Mouse (Mus musculus): ENCODE measurements around the gene Fnbp1. TPM values are rescaled to one million over a fixed set of nuclear protein-coding genes. Genes with fewer than 3 reads are reported as not detected.

The Fnbp1 gene
- polyA plus RNA-seq, 1 experiment from 2014 or later: 35.8 TPM

- no peak overlapping the region for H3K4me3 ChIP-seq (ENCODE audit: low read length)
- H3K27ac ChIP-seq (ENCODE audit: low read depth, low read length): no peak overlapping the region
- H3K27me3 ChIP-seq (replicated peaks; ENCODE audit: control insufficient read depth, insufficient read depth, low read length): no peaks in the 10 kb centered on the region
- H3K4me2 ChIP-seq (ENCODE audit: low read length): no peak overlapping the region
- no peaks in the 10 kb centered on the region for H3K4me1 ChIP-seq (ENCODE audit: control insufficient read depth, insufficient read depth, low read depth, low read length)
- peaks cover 21% of the 10 kb centered on the region for H3K36me3 ChIP-seq (ENCODE audit: control insufficient read depth, insufficient read depth, low read length)
- no peak for ATAC-seq
- H3K9ac ChIP-seq (ENCODE audit: low read depth, low read length): no peak overlapping the region
- no peaks in the 10 kb centered on the region for H3K9me3 ChIP-seq (ENCODE audit: control insufficient read depth, low read length)
- 86% methylated on average over 3 of the region's 3 CpGs for WGBS
Measured at GRCm38 (mm10) chr2:31025458-31025857, 116.3 kb downstream of the Fnbp1 start.

GRCm38 (mm10) chr2:31024618-31025370 is 117.0 kb downstream of the Fnbp1 start:
- no peaks in the 10 kb centered on the region for H3K27me3 ChIP-seq (replicated peaks; ENCODE audit: control insufficient read depth, insufficient read depth, low read length)
- no peak overlapping the region for H3K4me2 ChIP-seq (ENCODE audit: low read length)
- no peak for ATAC-seq
- H3K4me1 ChIP-seq (ENCODE audit: control insufficient read depth, insufficient read depth, low read depth, low read length): no peaks in the 10 kb centered on the region
- H3K27ac ChIP-seq (ENCODE audit: low read depth, low read length): no peak overlapping the region
- H3K9me3 ChIP-seq (ENCODE audit: control insufficient read depth, low read length): no peaks in the 10 kb centered on the region
- no peak overlapping the region for H3K4me3 ChIP-seq (ENCODE audit: low read length)
- H3K9ac ChIP-seq (ENCODE audit: low read depth, low read length): no peak overlapping the region
- peaks cover 24% of the 10 kb centered on the region for H3K36me3 ChIP-seq (ENCODE audit: control insufficient read depth, insufficient read depth, low read length)
- 25% methylated on average over 5 of the region's 5 CpGs for WGBS

- no peak overlapping the region for H3K27ac ChIP-seq (ENCODE audit: low read depth, low read length)
- H3K4me3 ChIP-seq (ENCODE audit: low read length): no peak overlapping the region
- no peak overlapping the region for H3K4me2 ChIP-seq (ENCODE audit: low read length)
- H3K4me1 ChIP-seq (ENCODE audit: control insufficient read depth, insufficient read depth, low read depth, low read length): no peaks in the 10 kb centered on the region
- peaks cover 26% of the 10 kb centered on the region for H3K36me3 ChIP-seq (ENCODE audit: control insufficient read depth, insufficient read depth, low read length)
- no peaks in the 10 kb centered on the region for H3K9me3 ChIP-seq (ENCODE audit: control insufficient read depth, low read length)
- no peaks in the 10 kb centered on the region for H3K27me3 ChIP-seq (replicated peaks; ENCODE audit: control insufficient read depth, insufficient read depth, low read length)
- ATAC-seq: no peak
- H3K9ac ChIP-seq (ENCODE audit: low read depth, low read length): no peak overlapping the region
- WGBS: 75% methylated on average over 5 of the region's 5 CpGs
Measured at GRCm38 (mm10) chr2:31023940-31024339, 117.9 kb downstream of the Fnbp1 start.

GRCm38 (mm10) chr2:31020202-31020601 is 121.6 kb downstream of the Fnbp1 start:
- H3K4me2 ChIP-seq (ENCODE audit: low read length): no peak overlapping the region
- H3K4me1 ChIP-seq (ENCODE audit: control insufficient read depth, insufficient read depth, low read depth, low read length): no peaks in the 10 kb centered on the region
- no peak overlapping the region for H3K4me3 ChIP-seq (ENCODE audit: low read length)
- H3K9ac ChIP-seq (ENCODE audit: low read depth, low read length): no peak overlapping the region
- no peaks in the 10 kb centered on the region for H3K9me3 ChIP-seq (ENCODE audit: control insufficient read depth, low read length)
- H3K27ac ChIP-seq (ENCODE audit: low read depth, low read length): no peak overlapping the region
- ATAC-seq: no peak
- WGBS: 96% methylated on average over 2 of the region's 2 CpGs
- H3K36me3 ChIP-seq (ENCODE audit: control insufficient read depth, insufficient read depth, low read length): peaks cover 29% of the 10 kb centered on the region
- H3K27me3 ChIP-seq (replicated peaks; ENCODE audit: control insufficient read depth, insufficient read depth, low read length): no peaks in the 10 kb centered on the region

GRCm38 (mm10) chr2:31019011-31019410 is 122.8 kb downstream of the Fnbp1 start:
- H3K4me2 ChIP-seq (ENCODE audit: low read length): no peak overlapping the region
- 89% methylated on average over 8 of the region's 8 CpGs for WGBS

GRCm38 (mm10) chr2:31018519-31018918 is 123.3 kb downstream of the Fnbp1 start:
- 81% methylated on average over 8 of the region's 8 CpGs for WGBS
- no peaks in the 10 kb centered on the region for H3K27me3 ChIP-seq (replicated peaks; ENCODE audit: control insufficient read depth, insufficient read depth, low read length)
- no peaks in the 10 kb centered on the region for H3K4me1 ChIP-seq (ENCODE audit: control insufficient read depth, insufficient read depth, low read depth, low read length)
- peaks cover 29% of the 10 kb centered on the region for H3K36me3 ChIP-seq (ENCODE audit: control insufficient read depth, insufficient read depth, low read length)
- no peak overlapping the region for H3K27ac ChIP-seq (ENCODE audit: low read depth, low read length)
- H3K4me3 ChIP-seq (ENCODE audit: low read length): no peak overlapping the region
- no peak for ATAC-seq
- no peak overlapping the region for H3K4me2 ChIP-seq (ENCODE audit: low read length)
- H3K9ac ChIP-seq (ENCODE audit: low read depth, low read length): no peak overlapping the region
- no peaks in the 10 kb centered on the region for H3K9me3 ChIP-seq (ENCODE audit: control insufficient read depth, low read length)

More at GRCm38 (mm10) chr2:31019011-31019410, 122.8 kb downstream of the Fnbp1 start:
- H3K4me3 ChIP-seq (ENCODE audit: low read length): no peak overlapping the region
- H3K4me1 ChIP-seq (ENCODE audit: control insufficient read depth, insufficient read depth, low read depth, low read length): no peaks in the 10 kb centered on the region
- no peaks in the 10 kb centered on the region for H3K9me3 ChIP-seq (ENCODE audit: control insufficient read depth, low read length)
- H3K9ac ChIP-seq (ENCODE audit: low read depth, low read length): no peak overlapping the region
- H3K27me3 ChIP-seq (replicated peaks; ENCODE audit: control insufficient read depth, insufficient read depth, low read length): no peaks in the 10 kb centered on the region
- no peak overlapping the region for H3K27ac ChIP-seq (ENCODE audit: low read depth, low read length)
- peaks cover 29% of the 10 kb centered on the region for H3K36me3 ChIP-seq (ENCODE audit: control insufficient read depth, insufficient read depth, low read length)
- no peak for ATAC-seq

GRCm38 (mm10) chr2:31017625-31018317 is 124.0 kb downstream of the Fnbp1 start:
- Histone ChIP-seq H3K36me3 (ENCODE audit: control insufficient read depth, insufficient read depth, low read length) (peaks cover 29% of the 10 kb centered on the region), H3K27ac (ENCODE audit: low read depth, low read length) (no peak overlapping the region), H3K4me1 (ENCODE audit: control insufficient read depth, insufficient read depth, low read depth, low read length) (no peaks in the 10 kb centered on the region), H3K9me3 (ENCODE audit: control insufficient read depth, low read length) (no peaks in the 10 kb centered on the region), H3K9ac (ENCODE audit: low read depth, low read length) (no peak overlapping the region), H3K27me3 (replicated peaks; ENCODE audit: control insufficient read depth, insufficient read depth, low read length) (no peaks in the 10 kb centered on the region), H3K4me3 (ENCODE audit: low read length) (no peak overlapping the region), H3K4me2 (ENCODE audit: low read length) (no peak overlapping the region)
- 91% methylated on average over 18 of the region's 18 CpGs for WGBS
- no peak for ATAC-seq

GRCm38 (mm10) chr2:31013371-31014120 is 128.3 kb downstream of the Fnbp1 start:
- Histone ChIP-seq H3K27me3 (replicated peaks; ENCODE audit: control insufficient read depth, insufficient read depth, low read length) (no peaks in the 10 kb centered on the region), H3K9ac (ENCODE audit: low read depth, low read length) (no peak overlapping the region), H3K27ac (ENCODE audit: low read depth, low read length) (no peak overlapping the region), H3K4me2 (ENCODE audit: low read length) (no peak overlapping the region), H3K36me3 (ENCODE audit: control insufficient read depth, insufficient read depth, low read length) (peaks cover 36% of the 10 kb centered on the region), H3K4me3 (ENCODE audit: low read length) (no peak overlapping the region), H3K4me1 (ENCODE audit: control insufficient read depth, insufficient read depth, low read depth, low read length) (no peaks in the 10 kb centered on the region), H3K9me3 (ENCODE audit: control insufficient read depth, low read length) (no peaks in the 10 kb centered on the region)
- no peak for ATAC-seq
- 78% methylated on average over 14 of the region's 14 CpGs for WGBS

- H3K4me1 ChIP-seq (ENCODE audit: control insufficient read depth, insufficient read depth, low read depth, low read length): no peaks in the 10 kb centered on the region
- no peak overlapping the region for H3K27ac ChIP-seq (ENCODE audit: low read depth, low read length)
- H3K9ac ChIP-seq (ENCODE audit: low read depth, low read length): no peak overlapping the region
- no peak overlapping the region for H3K4me2 ChIP-seq (ENCODE audit: low read length)
- no peaks in the 10 kb centered on the region for H3K27me3 ChIP-seq (replicated peaks; ENCODE audit: control insufficient read depth, insufficient read depth, low read length)
- peaks cover 39% of the 10 kb centered on the region for H3K36me3 ChIP-seq (ENCODE audit: control insufficient read depth, insufficient read depth, low read length)
- ATAC-seq: no peak
- H3K9me3 ChIP-seq (ENCODE audit: control insufficient read depth, low read length): no peaks in the 10 kb centered on the region
- 90% methylated on average over 5 of the region's 5 CpGs for WGBS
- no peak overlapping the region for H3K4me3 ChIP-seq (ENCODE audit: low read length)
Measured at GRCm38 (mm10) chr2:31007208-31007607, 134.6 kb downstream of the Fnbp1 start.
